Mouse (Mus musculus): Measurements from ENCODE around the gene Tmem186. TPM values are rescaled to one million over a fixed set of nuclear protein-coding genes. Genes with fewer than 3 reads are reported as not detected.

Tmem186 gene
- polyA plus RNA-seq, 1 experiment, result 7.4 TPM

GRCm38 (mm10) chr16:8663606-8664539 is 26.4 kb upstream of the Tmem186 start:
- peaks cover 16% of the 10 kb centered on the region for H3K36me3 ChIP-seq (ENCODE audit: control insufficient read depth, insufficient read depth)
- H3K4me3 ChIP-seq, result no peak overlapping the region
- no peaks in the 10 kb centered on the region for H3K27me3 ChIP-seq (ENCODE audit: control insufficient read depth, insufficient read depth, insufficient read length)
- TF ChIP-seq POLR2AphosphoS2 (IDR thresholded peaks at IDR 0.05; ENCODE audit: insufficient read length, low read depth) (no peak), E2F4 (IDR thresholded peaks at IDR 0.05; ENCODE audit: insufficient read depth) (no peak), REST (IDR thresholded peaks at IDR 0.05; ENCODE audit: insufficient read depth, insufficient read length) (no peak), MYOD1 (IDR thresholded peaks at IDR 0.05; ENCODE audit: control insufficient read depth in 1 of 3, insufficient read length in 2 of 3, low read depth in 2 of 3) (no peak), USF1 (IDR thresholded peaks at IDR 0.05; ENCODE audit: low read depth) (no peak), POLR2A (IDR thresholded peaks at IDR 0.05; ENCODE audit: insufficient read length, low read depth) (no peak), SRF (IDR thresholded peaks at IDR 0.05; ENCODE audit: control insufficient read depth, insufficient read length, low read depth) (no peak), TCF3 (IDR thresholded peaks at IDR 0.05; ENCODE audit: insufficient read length, low read depth) (no peak), TCF12 (IDR thresholded peaks at IDR 0.05; ENCODE audit: insufficient read depth, poor library complexity, severe bottlenecking) (no peak), CEBPB (IDR thresholded peaks at IDR 0.05; ENCODE audit: insufficient read depth, poor library complexity, severe bottlenecking) (no peak), MAX (IDR thresholded peaks at IDR 0.05; ENCODE audit: low read depth) (no peak), MYOG (IDR thresholded peaks at IDR 0.05; ENCODE audit: control insufficient read depth in 1 of 3, insufficient read depth in 1 of 3, insufficient read length in 2 of 3, low read depth in 2 of 3) (no peak)
- H3ac ChIP-seq (ENCODE audit: control insufficient read depth, insufficient read length), result no peak overlapping the region
- peaks cover 54% of the 10 kb centered on the region for H3K79me2 ChIP-seq (ENCODE audit: control insufficient read depth, insufficient read depth)
- no peak overlapping the region for H3K4me2 ChIP-seq (ENCODE audit: low read depth)

- no peaks in the 10 kb centered on the region for H3K27me3 ChIP-seq (ENCODE audit: control insufficient read depth, insufficient read depth, insufficient read length)
- no peak overlapping the region for H3K4me3 ChIP-seq
- H3K4me2 ChIP-seq (ENCODE audit: low read depth), result no peak overlapping the region
- TF ChIP-seq MYOD1 (IDR thresholded peaks at IDR 0.05; ENCODE audit: control insufficient read depth in 1 of 3, insufficient read length in 2 of 3, low read depth in 2 of 3) (no peak), REST (IDR thresholded peaks at IDR 0.05; ENCODE audit: insufficient read depth, insufficient read length) (no peak), TCF12 (IDR thresholded peaks at IDR 0.05; ENCODE audit: insufficient read depth, poor library complexity, severe bottlenecking) (no peak), MAX (IDR thresholded peaks at IDR 0.05; ENCODE audit: low read depth) (no peak), USF1 (IDR thresholded peaks at IDR 0.05; ENCODE audit: low read depth) (no peak), E2F4 (IDR thresholded peaks at IDR 0.05; ENCODE audit: insufficient read depth) (no peak), MYOG (IDR thresholded peaks at IDR 0.05; ENCODE audit: control insufficient read depth in 1 of 3, insufficient read depth in 1 of 3, insufficient read length in 2 of 3, low read depth in 2 of 3) (no peak), TCF3 (IDR thresholded peaks at IDR 0.05; ENCODE audit: insufficient read length, low read depth) (no peak), POLR2AphosphoS2 (IDR thresholded peaks at IDR 0.05; ENCODE audit: insufficient read length, low read depth) (no peak), POLR2A (IDR thresholded peaks at IDR 0.05; ENCODE audit: insufficient read length, low read depth) (no peak)
- H3K36me3 ChIP-seq (ENCODE audit: control insufficient read depth, insufficient read depth), result peaks cover 23% of the 10 kb centered on the region
- peaks cover 45% of the 10 kb centered on the region for H3K79me2 ChIP-seq (ENCODE audit: control insufficient read depth, insufficient read depth)
- no peak overlapping the region for H3ac ChIP-seq (ENCODE audit: control insufficient read depth, insufficient read length)
Observed at GRCm38 (mm10) chr16:8663022-8663421, 25.5 kb upstream of the Tmem186 start.

GRCm38 (mm10) chr16:8658764-8659163 is 21.3 kb upstream of the Tmem186 start:
- Histone ChIP-seq H3K36me3 (ENCODE audit: control insufficient read depth, insufficient read depth) (peaks cover 23% of the 10 kb centered on the region), H3K79me2 (ENCODE audit: control insufficient read depth, insufficient read depth) (peaks cover 3% of the 10 kb centered on the region)

GRCm38 (mm10) chr16:8658349-8658748 is 20.8 kb upstream of the Tmem186 start:
- Histone ChIP-seq H3K36me3 (ENCODE audit: control insufficient read depth, insufficient read depth) (peaks cover 23% of the 10 kb centered on the region), H3K27me3 (ENCODE audit: control insufficient read depth, insufficient read depth, insufficient read length) (no peaks in the 10 kb centered on the region)
- no peak for TF ChIP-seq REST (IDR thresholded peaks at IDR 0.05; ENCODE audit: insufficient read depth, insufficient read length)
- peak; percentile 53 for TF ChIP-seq POLR2AphosphoS2 (IDR thresholded peaks at IDR 0.05; ENCODE audit: insufficient read length, low read depth)
- no peak for TF ChIP-seq TCF12 (IDR thresholded peaks at IDR 0.05; ENCODE audit: insufficient read depth, poor library complexity, severe bottlenecking)
- no peak for TF ChIP-seq TCF3 (IDR thresholded peaks at IDR 0.05; ENCODE audit: insufficient read length, low read depth)
- TF ChIP-seq SRF (IDR thresholded peaks at IDR 0.05; ENCODE audit: control insufficient read depth, insufficient read length, low read depth), result no peak
- no peak for TF ChIP-seq POLR2A (IDR thresholded peaks at IDR 0.05; ENCODE audit: insufficient read length, low read depth)

More at GRCm38 (mm10) chr16:8658764-8659163, 21.3 kb upstream of the Tmem186 start:
- Histone ChIP-seq H3K27me3 (ENCODE audit: control insufficient read depth, insufficient read depth, insufficient read length) (no peaks in the 10 kb centered on the region), H3K4me2 (ENCODE audit: low read depth) (no peak overlapping the region), H3ac (ENCODE audit: control insufficient read depth, insufficient read length) (no peak overlapping the region), H3K4me3 (no peak overlapping the region)
- peak; percentile 74 for TF ChIP-seq POLR2AphosphoS2 (IDR thresholded peaks at IDR 0.05; ENCODE audit: insufficient read length, low read depth)
- TF ChIP-seq MAX (IDR thresholded peaks at IDR 0.05; ENCODE audit: low read depth), result no peak

DNA sequence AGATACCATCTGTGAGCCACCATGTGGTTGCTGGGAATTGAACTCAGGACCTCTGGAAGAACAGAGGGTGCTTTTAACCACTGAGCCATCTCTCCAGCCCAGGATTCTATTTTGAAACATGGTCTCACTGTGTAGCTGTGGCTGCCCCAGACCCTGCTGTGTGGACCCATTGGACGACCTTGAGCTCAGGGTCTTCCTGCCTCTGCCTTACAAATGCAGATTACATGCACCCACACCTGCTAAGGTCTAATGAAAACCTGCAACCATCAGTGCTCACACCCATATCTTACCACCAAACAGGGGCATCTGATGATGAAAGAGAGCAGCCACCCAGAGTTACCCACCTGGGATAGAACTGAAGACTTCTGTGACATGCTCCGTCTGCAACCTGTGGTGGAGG is 18.7 kb upstream of the Tmem186 start:
- TF ChIP-seq POLR2AphosphoS2 (IDR thresholded peaks at IDR 0.05; ENCODE audit: insufficient read length, low read depth) (no peak), MAX (IDR thresholded peaks at IDR 0.05; ENCODE audit: low read depth) (no peak), CEBPB (IDR thresholded peaks at IDR 0.05; ENCODE audit: insufficient read depth, poor library complexity, severe bottlenecking) (no peak), TCF12 (IDR thresholded peaks at IDR 0.05; ENCODE audit: insufficient read depth, poor library complexity, severe bottlenecking) (no peak), E2F4 (IDR thresholded peaks at IDR 0.05; ENCODE audit: insufficient read depth) (no peak), REST (IDR thresholded peaks at IDR 0.05; ENCODE audit: insufficient read depth, insufficient read length) (no peak), SRF (IDR thresholded peaks at IDR 0.05; ENCODE audit: control insufficient read depth, insufficient read length, low read depth) (no peak), POLR2A (IDR thresholded peaks at IDR 0.05; ENCODE audit: insufficient read length, low read depth) (no peak), USF1 (IDR thresholded peaks at IDR 0.05; ENCODE audit: low read depth) (no peak), MYOG (IDR thresholded peaks at IDR 0.05; ENCODE audit: control insufficient read depth in 1 of 3, insufficient read depth in 1 of 3, insufficient read length in 2 of 3, low read depth in 2 of 3) (no peak), TCF3 (IDR thresholded peaks at IDR 0.05; ENCODE audit: insufficient read length, low read depth) (no peak), MYOD1 (IDR thresholded peaks at IDR 0.05; ENCODE audit: control insufficient read depth in 1 of 3, insufficient read length in 2 of 3, low read depth in 2 of 3) (no peak)
- H3K4me3 ChIP-seq, result no peak overlapping the region
- no peaks in the 10 kb centered on the region for H3K27me3 ChIP-seq (ENCODE audit: control insufficient read depth, insufficient read depth, insufficient read length)
- H3ac ChIP-seq (ENCODE audit: control insufficient read depth, insufficient read length), result no peak overlapping the region
- H3K79me2 ChIP-seq (ENCODE audit: control insufficient read depth, insufficient read depth), result no peaks in the 10 kb centered on the region
- H3K4me2 ChIP-seq (ENCODE audit: low read depth), result no peak overlapping the region
- H3K36me3 ChIP-seq (ENCODE audit: control insufficient read depth, insufficient read depth), result peaks cover 18% of the 10 kb centered on the region

More at GRCm38 (mm10) chr16:8658349-8658748, 20.8 kb upstream of the Tmem186 start:
- Histone ChIP-seq H3K79me2 (ENCODE audit: control insufficient read depth, insufficient read depth) (no peaks in the 10 kb centered on the region), H3K4me3 (no peak overlapping the region), H3K4me2 (ENCODE audit: low read depth) (no peak overlapping the region), H3ac (ENCODE audit: control insufficient read depth, insufficient read length) (no peak overlapping the region)
